Mouse (Mus musculus) ES-Bruce4 (cell line): ENCODE data around the gene Strn4.

Source experiments
- CTCF ChIP-seq: IDR thresholded peaks from one replicate; pipeline ENCODE4 v1.8.1; 2011; ENCODE audit warnings: low read depth, low read length
- EP300 ChIP-seq: IDR thresholded peaks from 2 replicates; pipeline ENCODE4 v1.6.1; 2011; ENCODE audit warnings: low read depth, low read length; ENCODE audit not compliant: insufficient read depth
- POLR2A ChIP-seq: IDR thresholded peaks from one replicate; pipeline ENCODE4 v1.8.1; 2011; ENCODE audit warnings: low read length; ENCODE audit not compliant: insufficient read depth

- TF ChIP-seq CTCF: no peak
- TF ChIP-seq POLR2A: no peak
- TF ChIP-seq EP300: no peak
Observed at GRCm38 (mm10) chr7:16812505-16812904, 3.2 kb upstream of the Strn4 start.
